Mouse (Mus musculus) mesoderm, embryonic 11.5 days (tissue): ENCODE data around the gene Slc7a15.
"Not testable (repeated sequence)": the region's sequence is repeated elsewhere in the genome, so short reads cannot be mapped to it uniquely, and the experiment has no call there.

Source experiments
- DNase-seq: peaks from one replicate; pipeline ENCODE4 v3.0.0-alpha.2; 2012; ENCODE audit warnings: low read depth, low spot score

Gene Slc7a15

GRCm38 (mm10) chr12:8559876-8560275, 39.0 kb downstream of the Slc7a15 start:
- DNase-seq, result not testable (repeated sequence)

DNA sequence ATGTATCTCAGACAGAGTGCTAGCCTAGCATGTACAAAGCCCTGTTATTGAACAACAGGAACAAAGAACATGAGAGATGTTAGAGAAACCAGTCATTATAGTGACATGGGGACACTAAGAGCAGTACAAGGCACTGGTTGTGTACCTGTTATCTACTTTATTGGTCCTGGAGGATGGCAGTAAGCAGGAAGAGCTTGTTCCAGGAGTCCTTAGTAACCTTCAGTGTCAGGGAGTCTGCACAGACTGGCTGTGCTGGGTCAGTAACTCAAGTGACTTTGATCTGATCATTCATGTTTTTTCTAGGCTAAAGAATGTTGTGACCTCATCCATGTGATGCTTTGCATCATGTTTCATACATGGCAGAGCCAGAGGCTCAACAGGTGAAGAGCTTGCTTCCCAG, 42.7 kb downstream of the Slc7a15 start:
- DNase-seq, result no peak

DNA sequence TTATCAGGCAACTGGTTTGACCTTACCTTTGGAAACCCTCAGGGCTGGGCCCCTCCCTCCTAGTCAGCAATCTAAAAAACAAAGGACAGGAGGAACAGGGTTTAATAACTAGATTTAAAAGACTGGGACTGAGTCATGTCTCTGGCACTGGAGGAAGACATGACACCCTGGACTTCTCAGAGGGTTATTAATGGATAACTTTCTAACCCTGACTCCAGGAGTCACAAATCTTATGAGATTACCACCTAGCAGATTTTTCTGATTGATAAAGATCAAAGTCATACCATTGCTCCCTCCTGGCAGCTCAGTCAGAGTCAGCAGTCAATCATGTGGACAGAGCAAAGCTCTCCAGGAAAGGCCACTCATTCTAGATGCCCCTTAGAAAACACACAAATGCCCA, 43.4 kb downstream of the Slc7a15 start:
- no peak for DNase-seq

GRCm38 (mm10) chr12:8547357-8547756, 51.5 kb downstream of the Slc7a15 start:
- DNase-seq, result peak; percentile 90

- DNase-seq, result no peak
Observed at GRCm38 (mm10) chr12:8546801-8547200, 52.1 kb downstream of the Slc7a15 start.

GRCm38 (mm10) chr12:8545066-8545610, 53.7 kb downstream of the Slc7a15 start:
- DNase-seq, result no peak

GRCm38 (mm10) chr12:8542371-8542770, 56.5 kb downstream of the Slc7a15 start:
- DNase-seq, result no peak

- DNase-seq, result no peak
Observed at GRCm38 (mm10) chr12:8539471-8539870, 59.4 kb downstream of the Slc7a15 start.

GRCm38 (mm10) chr12:8537291-8537690, 61.6 kb downstream of the Slc7a15 start:
- DNase-seq, result no peak

GRCm38 (mm10) chr12:8536221-8536965, 62.5 kb downstream of the Slc7a15 start:
- no peak for DNase-seq

- no peak for DNase-seq
Observed at GRCm38 (mm10) chr12:8535596-8535995, 63.3 kb downstream of the Slc7a15 start.

GRCm38 (mm10) chr12:8534915-8535314, 64.0 kb downstream of the Slc7a15 start:
- DNase-seq, result no peak

DNA sequence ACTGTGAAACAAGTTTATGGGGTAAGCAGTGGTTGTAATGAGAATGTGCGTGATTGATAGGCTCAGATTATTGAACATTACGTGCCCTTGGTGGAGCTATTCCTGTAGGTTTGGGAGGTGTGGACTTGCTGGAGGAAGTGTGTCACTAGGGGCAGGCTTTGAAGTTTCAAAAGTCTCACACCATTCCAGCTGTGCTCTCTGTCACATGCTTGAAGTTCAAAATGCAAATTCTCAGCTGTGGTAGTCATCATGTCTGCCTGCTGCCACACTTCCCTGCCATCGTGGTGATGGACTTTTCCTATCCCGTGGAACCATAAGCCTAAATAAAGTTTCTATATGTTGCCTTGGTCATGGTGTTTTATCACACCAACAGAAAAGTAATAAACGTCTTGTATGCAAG, 71.1 kb downstream of the Slc7a15 start:
- DNase-seq, result no peak

GRCm38 (mm10) chr12:8527175-8527574, 71.7 kb downstream of the Slc7a15 start:
- DNase-seq, result no peak

- DNase-seq, result no peak
Observed at GRCm38 (mm10) chr12:8524062-8524461, 74.8 kb downstream of the Slc7a15 start.

GRCm38 (mm10) chr12:8522711-8523110, 76.2 kb downstream of the Slc7a15 start:
- no peak for DNase-seq

GRCm38 (mm10) chr12:8521375-8522047, 77.4 kb downstream of the Slc7a15 start:
- DNase-seq, result no peak

- no peak for DNase-seq
Observed at GRCm38 (mm10) chr12:8519431-8520160, 79.3 kb downstream of the Slc7a15 start.

DNA sequence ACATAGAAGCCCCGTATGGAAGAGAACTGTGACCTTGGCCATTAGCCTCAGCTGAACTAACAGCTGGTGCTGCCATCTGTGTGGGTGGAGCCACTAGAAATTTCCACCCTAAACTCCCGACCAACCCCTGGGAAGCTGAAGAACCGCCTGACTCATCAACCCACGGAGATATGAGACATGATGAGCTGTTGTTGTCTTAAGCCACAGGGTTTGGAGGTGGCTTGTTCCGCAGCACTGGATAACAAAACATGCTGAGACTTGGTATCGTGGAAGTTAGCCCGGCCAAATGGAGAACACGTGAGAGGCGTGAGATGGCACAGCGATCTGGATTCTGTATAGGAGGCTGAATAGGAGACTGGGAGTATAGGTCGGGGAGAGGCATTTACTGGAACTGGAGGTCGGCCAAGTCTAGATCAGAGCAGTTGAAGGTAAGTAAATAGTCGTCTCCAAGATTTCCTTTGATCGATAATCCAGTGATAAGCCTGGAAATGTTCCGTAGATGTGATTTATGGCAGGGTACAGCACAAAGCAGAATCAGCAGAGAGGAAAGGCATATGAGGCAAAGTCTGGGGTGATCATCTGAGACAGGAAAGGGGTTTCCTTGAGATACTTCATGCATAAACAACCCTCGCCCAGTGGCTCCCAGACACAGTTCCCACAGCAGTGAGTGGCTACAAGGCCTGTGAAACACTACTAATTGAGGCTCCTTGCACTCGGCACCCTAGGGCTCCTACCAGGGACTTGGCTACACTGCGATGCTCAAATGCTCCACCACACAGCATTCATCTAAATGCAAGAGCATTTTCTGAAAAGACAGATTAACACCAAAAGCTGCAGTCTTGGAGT, 87.6 kb downstream of the Slc7a15 start:
- DNase-seq, result peak; percentile 46

- no peak for DNase-seq
Observed at GRCm38 (mm10) chr12:8510317-8510988, 88.4 kb downstream of the Slc7a15 start.

DNA sequence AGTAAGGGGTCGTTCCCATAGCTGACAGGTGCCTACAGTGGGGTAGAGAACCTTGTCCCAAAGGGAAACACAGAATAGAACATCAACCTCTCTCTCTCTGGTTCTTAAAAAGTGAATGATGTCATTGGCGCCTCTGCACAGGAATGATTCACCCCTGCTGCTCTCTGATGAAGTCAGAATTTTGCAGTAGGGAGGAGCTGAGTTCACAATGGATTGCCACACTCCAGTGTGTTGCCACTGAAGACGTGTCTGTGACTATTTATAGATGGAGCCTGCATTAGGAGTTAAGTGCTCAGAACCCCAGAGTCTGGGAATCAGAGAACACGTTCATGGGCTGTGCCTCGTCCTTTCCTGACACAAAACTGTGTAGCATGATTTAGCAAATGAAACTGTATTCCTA, 89.2 kb downstream of the Slc7a15 start:
- no peak for DNase-seq
